Mouse (Mus musculus) CD8-positive naive resting alpha-beta T cell, adult 57 days (primary cell): ENCODE data around the gene Supt3. TPM values are rescaled to one million over a fixed set of nuclear protein-coding genes. Genes with fewer than 3 reads are reported as not detected.

Experiments
- total RNA-seq: library from RNA; stranded (reverse); gene quantifications from one replicate; pipeline ENCODE4 v1.2.4, GENCODE M21; 2023

Supt3 gene
- 16.2 TPM for total RNA-seq

DNA sequence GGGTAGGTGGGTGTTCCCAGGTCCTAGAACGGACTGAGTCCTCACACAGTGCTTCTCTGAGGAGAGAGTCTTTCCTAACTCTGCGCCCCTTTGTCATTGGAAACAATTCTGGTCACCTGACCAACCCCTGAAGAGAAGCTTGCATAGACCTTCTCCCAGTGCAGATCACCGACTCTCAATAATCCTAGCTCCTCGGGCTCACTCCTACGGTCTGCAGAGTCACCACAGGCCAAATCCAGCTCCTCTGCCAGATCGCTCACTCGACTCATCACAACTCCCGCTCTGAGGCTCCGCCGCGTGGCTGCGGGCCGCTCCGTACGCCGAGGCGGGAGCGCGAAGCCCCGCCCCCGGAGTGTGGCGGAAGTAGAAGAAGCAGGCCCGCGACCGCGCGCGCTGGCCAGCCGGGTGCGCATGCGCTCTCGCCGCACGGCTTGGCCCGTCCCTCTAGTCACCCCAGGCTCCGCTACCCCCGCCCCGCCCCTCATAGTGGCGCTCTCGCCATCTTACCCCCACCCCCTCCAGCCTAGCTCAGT lies at the start of gene Supt3:
Supt3 (plus strand) TSS at position 415 of the 533 bp plus-strand sequence.

DNA sequence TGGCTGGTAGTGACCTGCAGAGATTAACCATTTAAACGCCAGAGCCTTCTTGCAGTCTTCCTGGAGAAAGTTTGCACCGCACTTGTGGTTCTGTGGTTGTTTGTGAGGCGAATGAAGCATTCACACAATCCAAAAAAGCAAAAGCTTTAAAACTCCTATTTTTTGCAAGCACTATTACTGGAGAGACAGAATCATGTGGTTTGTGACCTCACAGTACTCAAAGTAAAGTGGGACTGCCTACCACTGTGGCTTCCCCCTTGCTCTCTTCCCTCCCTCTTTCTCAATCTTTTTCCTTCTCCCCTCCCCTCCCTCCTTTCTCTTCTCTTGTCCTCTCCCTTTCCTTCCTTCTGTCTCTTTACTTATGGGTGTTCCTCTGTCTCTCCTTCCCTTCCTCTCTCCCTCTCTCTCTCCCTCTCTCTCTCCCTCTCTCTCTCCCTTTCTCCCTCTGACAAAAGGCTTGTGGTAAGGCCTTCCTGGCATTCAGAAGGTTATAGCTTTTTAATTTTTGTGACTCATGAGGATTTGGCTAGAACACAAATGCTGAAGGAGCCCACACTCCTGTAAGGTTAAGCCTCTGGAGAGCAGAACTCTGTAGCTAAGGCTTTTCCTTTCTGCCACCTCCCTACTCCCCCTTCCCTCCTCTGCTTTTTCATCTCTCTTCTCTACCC lies 37.7 kb downstream of the Supt3 start, which contains the start of gene Runx2:
Runx2 (minus strand) TSS at position 290 of the 668 bp plus-strand sequence.

Other genes starting within 250 kb of the Supt3 start
- 4.3 TPM for gene Runx2, start 37.6 kb downstream of the Supt3 start, total RNA-seq